Comparison of ENCODE assay signal across 8 mouse cellular contexts in genomic region chr5:121712232-121712933, GRCm38 (mm10). TPM values are rescaled to one million over a fixed set of nuclear protein-coding genes. Genes with fewer than 3 reads are reported as not detected.
DNase-seq lines count a peak whose midpoint lies in the region; ATAC-seq and TF ChIP-seq lines count a peak whose summit lies in the region.

No protein-coding gene starts in this region.

- intact Hi-C loops in left cerebral cortex, postnatal 14 days (cut with DNase I), result loop anchor here (5.0 kb wide), 1 partner anchor 130 kb away; no protein-coding TSS in a partner anchor

- peak; percentile 48 for ATAC-seq in embryonic facial prominence, embryonic 14.5 days (ENCODE audit: low read depth)
- peak; percentile 48 for ATAC-seq in heart, embryonic 14.5 days (ENCODE audit: insufficient number of reproducible peaks, insufficient read depth, low FRiP score, low read depth)
- 0 out of 2 replicates have a peak, but pooled peaks have one; percentile 19 for ATAC-seq in megakaryocyte-erythroid progenitor cell, adult 5-6 weeks (replicated peaks; ENCODE audit: low FRiP score, low TSS enrichment, poor library complexity, severe bottlenecking)
- ATAC-seq in activated CD4-positive, CD25-positive, alpha-beta regulatory T cell, adult 4 months, result no peak

- peak overlapping the region; percentile 73 to 95 for H3K4me3 ChIP-seq in ES-E14 (ENCODE audit: insufficient read depth in 1 of 2, low read depth in 1 of 2, low read length in 2 of 2, poor library complexity in 1 of 2, severe bottlenecking in 1 of 2)
- peak overlapping the region; percentile 94 for H3K4me3 ChIP-seq in embryonic facial prominence, embryonic 14.5 days (ENCODE audit: low read depth, low read length)
- H3K4me3 ChIP-seq in heart, embryonic 14.5 days (ENCODE audit: control insufficient read depth in 1 of 2, insufficient read depth in 1 of 2, low read depth in 1 of 2, low read length in 2 of 2), result peak overlapping the region; percentile 96 to 99

- peak overlapping the region; percentile 70 for H3K4me2 ChIP-seq in embryonic facial prominence, embryonic 14.5 days (ENCODE audit: low read depth, low read length)
- H3K4me2 ChIP-seq in heart, embryonic 14.5 days (ENCODE audit: low read length), result peak overlapping the region; percentile 86

- in situ Hi-C loops in ES-E14 (cut with MboI; ENCODE audit: low sequenced_read_pairs in 2 of 2, unreplicated experiment in 2 of 2), result no loop called here

- WGBS in embryonic facial prominence, embryonic 14.5 days, result 1% methylated on average over 10 of the region's 66 CpGs
- WGBS in heart, embryonic 14.5 days, result under 1% methylated on average over 56 of the region's 66 CpGs

- no peaks in the 10 kb centered on the region for H3K27me3 ChIP-seq in embryonic facial prominence, embryonic 14.5 days (replicated peaks; ENCODE audit: control insufficient read depth, insufficient read depth, low read length)
- H3K27me3 ChIP-seq in heart, embryonic 14.5 days (ENCODE audit: control insufficient read depth, insufficient read depth, low read length), result no peaks in the 10 kb centered on the region

- H3K4me1 ChIP-seq in ES-E14 (ENCODE audit: control insufficient read depth in 2 of 2, insufficient read depth in 2 of 2, low read length in 2 of 2, poor library complexity in 1 of 2), result peaks cover 6 to 16% of the 10 kb centered on the region in 2 experiments; a peak in 3 of 4 replicates
- H3K4me1 ChIP-seq in embryonic facial prominence, embryonic 14.5 days (ENCODE audit: control insufficient read depth, insufficient read depth, low read length), result peaks cover 27% of the 10 kb centered on the region
- H3K4me1 ChIP-seq in heart, embryonic 14.5 days (ENCODE audit: control insufficient read depth in 2 of 2, insufficient read depth in 2 of 2, low read length in 2 of 2), result peaks cover 9 to 34% of the 10 kb centered on the region in 2 experiments

- no peaks in the 10 kb centered on the region for H3K9me3 ChIP-seq in ES-E14 (ENCODE audit: control insufficient read depth, insufficient read depth, low read depth, low read length)
- no peaks in the 10 kb centered on the region for H3K9me3 ChIP-seq in embryonic facial prominence, embryonic 14.5 days (ENCODE audit: control insufficient read depth, low read length)
- H3K9me3 ChIP-seq in heart, embryonic 14.5 days (ENCODE audit: control insufficient read depth, low read length), result no peaks in the 10 kb centered on the region

- no peak for DNase-seq in ES-E14 (ENCODE audit: low read depth, low spot score)
- peak; percentile 82 for DNase-seq in adrenal gland, postnatal 14 days
- DNase-seq in embryonic facial prominence, embryonic 14.5 days (ENCODE audit: low spot score), result peak; percentile 42
- peak; percentile 25 to 29 for DNase-seq in left cerebral cortex, postnatal 14 days (ENCODE audit: low spot score in 2 of 2)
- DNase-seq in spleen, postnatal 36 days (ENCODE audit: low spot score in 2 of 2), result peak; percentile 12 to 21

- H3K36me3 ChIP-seq in ES-E14 (ENCODE audit: control insufficient read depth, insufficient read depth, low read length, poor library complexity, severe bottlenecking), result no peaks in the 10 kb centered on the region; the same call in 1 of the 2 replicates
- H3K36me3 ChIP-seq in embryonic facial prominence, embryonic 14.5 days (ENCODE audit: control insufficient read depth, insufficient read depth, low read length), result 0 out of 2 replicates have a peak, but pooled peaks cover 2% of the 10 kb centered on the region
- peaks cover 4% of the 10 kb centered on the region for H3K36me3 ChIP-seq in heart, embryonic 14.5 days (ENCODE audit: control insufficient read depth, insufficient read depth, low read length)

- H3K9ac ChIP-seq in ES-E14 (ENCODE audit: insufficient read depth, low read depth, low read length, poor library complexity, severe bottlenecking), result peak overlapping the region; percentile 93
- H3K9ac ChIP-seq in embryonic facial prominence, embryonic 14.5 days (ENCODE audit: low read depth, low read length), result peak overlapping the region; percentile 95
- peak overlapping the region; percentile 93 for H3K9ac ChIP-seq in heart, embryonic 14.5 days (ENCODE audit: low read length)

- peak overlapping the region; percentile 85; the same call in 1 of the 2 replicates for H3K27ac ChIP-seq in ES-E14 (ENCODE audit: insufficient read depth, low read depth, low read length, poor library complexity, severe bottlenecking)
- peak overlapping the region; percentile 97 for H3K27ac ChIP-seq in embryonic facial prominence, embryonic 14.5 days (replicated peaks; ENCODE audit: low read depth, low read length)
- peak overlapping the region; percentile 85 to 97 for H3K27ac ChIP-seq in heart, embryonic 14.5 days (replicated peaks in 1 of 2; ENCODE audit: control insufficient read depth in 1 of 2, insufficient read depth in 1 of 2, low read depth in 2 of 2, low read length in 2 of 2)

TF ChIP-seq in ES-E14, 5 proteins besides CTCF, POLR2A, EP300 and RAD21:
- TF ChIP-seq ZNF384 (IDR thresholded peaks at IDR 0.05; ENCODE audit: low read depth, low read length) (no peak), CHD2 (IDR thresholded peaks at IDR 0.05; ENCODE audit: low read depth, low read length) (no peak), ZC3H11A (IDR thresholded peaks at IDR 0.05; ENCODE audit: borderline replicate concordance, low read depth, low read length) (no peak), MAFK (IDR thresholded peaks at IDR 0.05; ENCODE audit: insufficient read depth, low read depth, low read length) (no peak), HCFC1 (IDR thresholded peaks at IDR 0.05; ENCODE audit: borderline replicate concordance, insufficient read depth, low read length) (no peak)

RNA-seq across cellular contexts. Expression of gene Atxn2, which starts 1.2 kb away (rescaled TPM):
- total RNA-seq in ES-E14 (2012; rRNA removed), result 45.2 and 58.0 TPM in 2 replicates
- 170 and 187 TPM in 2 replicates for total RNA-seq in adrenal gland, postnatal 14 days (2021)
- polyA plus RNA-seq in embryonic facial prominence, embryonic 14.5 days (2014; fragmentation: Nextera tagmentation; extraction: Ambion mirVana), result 65.4 and 68.6 TPM in 2 replicates
- 84.8 and 86.9 TPM in 2 replicates for polyA plus RNA-seq in heart, embryonic 14.5 days (2014; fragmentation: Nextera tagmentation; extraction: Ambion mirVana)
- total RNA-seq in left cerebral cortex, postnatal 14 days (2021), result 100 to 1,000 TPM; 256 TPM
- total RNA-seq in megakaryocyte-erythroid progenitor cell, adult 5-6 weeks (2014; fragmentation: Nextera tagmentation), result 117 and 144 TPM in 2 replicates
- 39.4 and 41.0 TPM in 2 replicates for total RNA-seq in megakaryocyte-erythroid progenitor cell, adult 5-6 weeks (2017)
- polyA plus RNA-seq in activated CD4-positive, CD25-positive, alpha-beta regulatory T cell, adult 4 months (2017; shearing (Covaris generic)), result 10 to 100 TPM; 22.6 to 27.5 TPM

RNA-seq across cellular contexts. Expression of gene Brap, which starts 52.0 kb away (rescaled TPM):
- total RNA-seq in ES-E14 (2012; rRNA removed), result 24.2 and 31.8 TPM in 2 replicates
- total RNA-seq in adrenal gland, postnatal 14 days (2021), result 55.0 and 57.1 TPM in 2 replicates
- 39.9 and 45.8 TPM in 2 replicates for polyA plus RNA-seq in embryonic facial prominence, embryonic 14.5 days (2014; fragmentation: Nextera tagmentation; extraction: Ambion mirVana)
- 26.6 and 26.9 TPM in 2 replicates for polyA plus RNA-seq in heart, embryonic 14.5 days (2014; fragmentation: Nextera tagmentation; extraction: Ambion mirVana)
- total RNA-seq in left cerebral cortex, postnatal 14 days (2021), result 10 to 100 TPM; 55.0 to 59.1 TPM
- 26.8 and 41.9 TPM in 2 replicates for total RNA-seq in megakaryocyte-erythroid progenitor cell, adult 5-6 weeks (2014; fragmentation: Nextera tagmentation)
- total RNA-seq in megakaryocyte-erythroid progenitor cell, adult 5-6 weeks (2017), result 57.6 and 62.5 TPM in 2 replicates
- 10 to 100 TPM; 11.5 to 14.1 TPM for polyA plus RNA-seq in activated CD4-positive, CD25-positive, alpha-beta regulatory T cell, adult 4 months (2017; shearing (Covaris generic))

RNA-seq across cellular contexts. Expression of gene Acad10, which starts 52.1 kb away (rescaled TPM):
- total RNA-seq in ES-E14 (2012; rRNA removed), result 14.0 and 24.4 TPM in 2 replicates
- total RNA-seq in adrenal gland, postnatal 14 days (2021), result 36.5 and 41.1 TPM in 2 replicates
- 1.6 and 2.1 TPM in 2 replicates for polyA plus RNA-seq in embryonic facial prominence, embryonic 14.5 days (2014; fragmentation: Nextera tagmentation; extraction: Ambion mirVana)
- 1.1 and 1.5 TPM in 2 replicates for polyA plus RNA-seq in heart, embryonic 14.5 days (2014; fragmentation: Nextera tagmentation; extraction: Ambion mirVana)
- total RNA-seq in left cerebral cortex, postnatal 14 days (2021), result 1 to 10 TPM; 3.1 to 3.3 TPM
- total RNA-seq in megakaryocyte-erythroid progenitor cell, adult 5-6 weeks (2014; fragmentation: Nextera tagmentation), result 6.2 and 14.2 TPM in 2 replicates
- 1.4 and 6.3 TPM in 2 replicates for total RNA-seq in megakaryocyte-erythroid progenitor cell, adult 5-6 weeks (2017)
- polyA plus RNA-seq in activated CD4-positive, CD25-positive, alpha-beta regulatory T cell, adult 4 months (2017; shearing (Covaris generic)), result 1 to 10 TPM; 2.3 to 6.0 TPM
